Mouse (Mus musculus) forebrain, embryonic 11.5 days (tissue): ENCODE data around the gene Tmem40. TPM values are rescaled to one million over a fixed set of nuclear protein-coding genes. Genes with fewer than 3 reads are reported as not detected.

Experiments used
- ATAC-seq: fragments of 200-750 bp; cut with Nextera tagmentation; replicated peaks from 2 replicates; pipeline ENCODE4 v1.8.0; 2017; ENCODE audit warnings: moderate TSS enrichment; ENCODE audit not compliant: low FRiP score
- DNase-seq: peaks from one replicate; pipeline ENCODE4 v3.0.0-alpha.2; 2017; ENCODE audit warnings: low spot score
- H3K27ac ChIP-seq: fragments of 300-500 bp; sonication (generic); 2 replicates; pipeline ENCODE4 v1.5.1; 2014; ENCODE audit warnings: low read depth, low read length
- H3K27me3 ChIP-seq: fragments of 300-500 bp; sonication (generic); 2 replicates; pipeline ENCODE4 v1.6.1; 2014; ENCODE audit warnings: mild to moderate bottlenecking, low read length, mixed read lengths; ENCODE audit not compliant: control insufficient read depth, insufficient read depth
- H3K36me3 ChIP-seq: fragments of 300-500 bp; sonication (generic); 2 replicates; pipeline ENCODE4 v1.6.1; 2014; ENCODE audit warnings: mild to moderate bottlenecking, low read length, moderate library complexity, mixed read lengths; ENCODE audit not compliant: control insufficient read depth, insufficient read depth
- H3K4me1 ChIP-seq: fragments of 300-500 bp; sonication (generic); replicated peaks from 2 replicates; pipeline ENCODE4 v1.6.1; 2014; ENCODE audit warnings: low read length, mixed read lengths; ENCODE audit not compliant: control insufficient read depth, insufficient read depth
- H3K4me2 ChIP-seq: fragments of 300-500 bp; sonication (generic); 2 replicates; pipeline ENCODE4 v1.6.1; 2014; ENCODE audit warnings: low read depth, mild to moderate bottlenecking, low read length, moderate library complexity, mixed read lengths; ENCODE audit not compliant: severe bottlenecking
- H3K4me3 ChIP-seq: fragments of 300-500 bp; sonication (generic); 2 replicates; pipeline ENCODE4 v1.5.1; 2014; ENCODE audit warnings: low read depth, low read length
- H3K9ac ChIP-seq: fragments of 300-500 bp; sonication (generic); 2 replicates; pipeline ENCODE4 v1.6.1; 2014; ENCODE audit warnings: low read length
- H3K9me3 ChIP-seq: fragments of 300-500 bp; sonication (generic); 2 replicates; pipeline ENCODE4 v1.6.1; 2016; ENCODE audit warnings: low read length, mixed read lengths; ENCODE audit not compliant: control insufficient read depth
- WGBS: fragments of 180-500 bp; shearing (Covaris S2); extraction: QIAGEN DNeasy Blood & Tissue Kit; methylation state at CpG from one replicate; pipeline ENCODE4 v1.1.7; 2014; 5-methylcytosine and 5-hydroxymethylcytosine counted together
- polyA plus RNA-seq: library from polyadenylated mRNA; unstranded; fragments of >200 nt; fragmentation: Nextera tagmentation; extraction: Ambion mirVana; gene quantifications from 2 replicates; pipeline ENCODE4 v1.2.1, GENCODE M21; 2014

The Tmem40 gene
- polyA plus RNA-seq, 1 experiment from 2014 or later = 2.2 TPM

- Histone ChIP-seq H3K36me3 (no peaks in the 10 kb centered on the region; the same call in 1 of the 2 replicates), H3K4me3 (peak overlapping the region; percentile 78), H3K4me2 (peak overlapping the region; percentile 62), H3K4me1 (peaks cover 4% of the 10 kb centered on the region; the same call in 1 of the 2 replicates), H3K27ac (peak overlapping the region; percentile 57; the same call in 1 of the 2 replicates), H3K9ac (peak overlapping the region; percentile 49; the same call in 1 of the 2 replicates), H3K27me3 (no peaks in the 10 kb centered on the region), H3K9me3 (no peaks in the 10 kb centered on the region)
- under 1% methylated on average over 14 of the region's 14 CpGs for WGBS
- ATAC-seq (peak; percentile 85), DNase-seq (peak; percentile 84)
Measured at GRCm38 (mm10) chr6:115773966-115774413, 11.8 kb upstream of the Tmem40 start.

DNA sequence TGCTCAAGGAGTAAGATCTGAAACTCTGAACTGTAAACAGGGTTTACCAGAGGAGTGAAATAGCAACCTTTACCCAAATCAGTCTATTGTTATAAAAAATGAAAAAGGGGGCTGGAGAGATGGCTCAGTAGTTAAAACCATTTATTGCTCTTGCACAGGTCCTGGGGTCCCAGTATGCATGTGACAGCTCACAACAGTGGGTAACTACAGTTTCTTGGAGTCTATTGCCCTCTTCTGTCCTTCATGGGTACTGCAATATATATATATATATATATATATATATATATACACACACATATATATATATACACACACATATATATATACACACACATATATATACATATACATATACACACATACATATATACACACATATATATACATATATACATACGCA is 10.4 kb upstream of the Tmem40 start:
- DNase-seq = no peak
- H3K4me1 ChIP-seq = peaks cover 4% of the 10 kb centered on the region; the same call in 1 of the 2 replicates
- H3K4me3 ChIP-seq = no peak overlapping the region
- no peak overlapping the region for H3K9ac ChIP-seq
- H3K27ac ChIP-seq = no peak overlapping the region
- WGBS = 93% methylated on average over 1 of the region's 1 CpGs
- H3K4me2 ChIP-seq = no peak overlapping the region
- no peaks in the 10 kb centered on the region for H3K36me3 ChIP-seq
- no peak for ATAC-seq
- H3K27me3 ChIP-seq = no peaks in the 10 kb centered on the region
- no peaks in the 10 kb centered on the region for H3K9me3 ChIP-seq

GRCm38 (mm10) chr6:115772201-115772600 is 10.0 kb upstream of the Tmem40 start:
- Histone ChIP-seq H3K4me2 (no peak overlapping the region), H3K9ac (no peak overlapping the region), H3K36me3 (no peaks in the 10 kb centered on the region), H3K27me3 (no peaks in the 10 kb centered on the region), H3K4me3 (no peak overlapping the region), H3K4me1 (peaks cover 4% of the 10 kb centered on the region; the same call in 1 of the 2 replicates), H3K27ac (no peak overlapping the region), H3K9me3 (no peaks in the 10 kb centered on the region)
- DNase-seq (no peak), ATAC-seq (no peak)
- WGBS = 83% methylated on average over 6 of the region's 6 CpGs

DNA sequence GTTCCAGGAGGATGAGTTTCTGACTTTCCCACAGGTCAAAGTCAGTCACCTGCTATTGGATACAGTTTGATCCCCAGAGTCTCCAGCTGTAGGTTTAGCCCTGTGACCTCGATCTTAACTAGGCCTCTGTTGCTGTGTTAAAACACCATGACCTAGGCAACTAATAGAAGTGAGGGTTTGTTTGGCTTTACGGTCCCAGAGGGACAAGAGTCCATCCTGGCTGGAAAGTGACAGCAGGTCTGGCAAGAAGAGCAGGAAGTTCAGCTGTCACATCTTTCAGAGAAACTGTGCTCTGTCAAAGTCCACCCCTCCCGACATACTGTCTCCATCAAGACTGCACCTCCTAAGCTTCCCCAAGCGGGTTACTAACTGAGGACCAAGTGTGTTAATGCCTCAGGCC is 8.6 kb upstream of the Tmem40 start:
- Histone ChIP-seq H3K4me1 (0 out of 2 replicates have a peak, but pooled peaks cover 4% of the 10 kb centered on the region), H3K27me3 (no peaks in the 10 kb centered on the region), H3K4me2 (no peak overlapping the region), H3K27ac (no peak overlapping the region), H3K9me3 (no peaks in the 10 kb centered on the region), H3K4me3 (no peak overlapping the region), H3K36me3 (no peaks in the 10 kb centered on the region), H3K9ac (no peak overlapping the region)
- no peak for DNase-seq
- no peak for ATAC-seq
- 81% methylated on average over 4 of the region's 4 CpGs for WGBS

- Histone ChIP-seq H3K27me3 (no peaks in the 10 kb centered on the region), H3K4me2 (no peak overlapping the region), H3K9me3 (no peaks in the 10 kb centered on the region), H3K4me1 (no peaks in the 10 kb centered on the region), H3K36me3 (no peaks in the 10 kb centered on the region), H3K4me3 (no peak overlapping the region), H3K27ac (no peak overlapping the region), H3K9ac (no peak overlapping the region)
- ATAC-seq = no peak
- no peak for DNase-seq
- 85% methylated on average over 19 of the region's 20 CpGs for WGBS
Measured at GRCm38 (mm10) chr6:115770059-115770670, 8.0 kb upstream of the Tmem40 start.

- H3K4me2 ChIP-seq = no peak overlapping the region
- peaks cover 6% of the 10 kb centered on the region; the same call in 1 of the 2 replicates for H3K4me1 ChIP-seq
- no peaks in the 10 kb centered on the region for H3K36me3 ChIP-seq
- no peak overlapping the region for H3K27ac ChIP-seq
- 86% methylated on average over 4 of the region's 4 CpGs for WGBS
- H3K9ac ChIP-seq = no peak overlapping the region
- H3K27me3 ChIP-seq = no peaks in the 10 kb centered on the region
- no peak overlapping the region for H3K4me3 ChIP-seq
- ATAC-seq (no peak), DNase-seq (no peak)
- H3K9me3 ChIP-seq = no peaks in the 10 kb centered on the region
Measured at GRCm38 (mm10) chr6:115768207-115768606, 6.0 kb upstream of the Tmem40 start.

- no peak for DNase-seq
- Histone ChIP-seq H3K9ac (no peak overlapping the region), H3K27me3 (no peaks in the 10 kb centered on the region), H3K36me3 (no peaks in the 10 kb centered on the region), H3K27ac (no peak overlapping the region), H3K4me3 (no peak overlapping the region), H3K4me1 (peaks cover 8% of the 10 kb centered on the region), H3K9me3 (no peaks in the 10 kb centered on the region), H3K4me2 (no peak overlapping the region)
- no peak for ATAC-seq
- 53% methylated on average over 9 of the region's 9 CpGs for WGBS
Measured at GRCm38 (mm10) chr6:115767357-115767756, 5.1 kb upstream of the Tmem40 start.

DNA sequence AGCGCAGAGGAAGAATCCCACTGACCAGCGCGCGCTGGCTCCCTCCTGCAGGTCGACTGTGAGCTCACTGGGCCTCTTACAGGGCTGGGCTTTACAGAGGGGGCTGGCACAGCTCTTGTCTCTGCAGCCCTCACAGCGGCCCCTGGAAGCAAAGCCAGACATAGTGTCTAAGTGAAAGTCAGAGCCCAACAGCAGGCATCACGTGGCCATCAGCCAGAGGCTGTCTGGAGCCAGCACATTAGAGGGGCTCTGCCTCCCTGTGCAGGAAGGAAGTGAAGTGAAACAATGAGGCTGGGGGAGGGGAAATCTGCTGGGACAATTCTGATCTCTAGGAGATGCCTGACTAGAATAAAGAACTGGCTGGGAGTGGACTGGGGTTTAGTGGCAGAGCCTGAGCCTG is 2.0 kb upstream of the Tmem40 start:
- no peak overlapping the region for H3K4me3 ChIP-seq
- H3K27ac ChIP-seq = peak overlapping the region; percentile 89
- H3K36me3 ChIP-seq = no peaks in the 10 kb centered on the region
- H3K9ac ChIP-seq = peak overlapping the region; percentile 38; the same call in 1 of the 2 replicates
- no peaks in the 10 kb centered on the region for H3K9me3 ChIP-seq
- DNase-seq (peak; percentile 81), ATAC-seq (peak; percentile 80)
- H3K27me3 ChIP-seq = no peaks in the 10 kb centered on the region
- peaks cover 12% of the 10 kb centered on the region for H3K4me1 ChIP-seq
- WGBS = 9% methylated on average over 7 of the region's 7 CpGs
- H3K4me2 ChIP-seq = 0 out of 2 replicates have a peak overlapping the region, but pooled peaks have one; percentile 9

- Histone ChIP-seq H3K4me1 (peaks cover 12% of the 10 kb centered on the region), H3K4me2 (no peak overlapping the region), H3K27me3 (no peaks in the 10 kb centered on the region), H3K36me3 (no peaks in the 10 kb centered on the region), H3K9ac (no peak overlapping the region), H3K9me3 (no peaks in the 10 kb centered on the region), H3K27ac (no peak overlapping the region), H3K4me3 (no peak overlapping the region)
- no peak for DNase-seq
- 75% methylated on average over 4 of the region's 4 CpGs for WGBS
- no peak for ATAC-seq
Measured at GRCm38 (mm10) chr6:115760982-115761381, 1.2 kb downstream of the Tmem40 start.
